Mouse (Mus musculus): ENCODE results near the gene C130074G19Rik. TPM values are rescaled to one million over a fixed set of nuclear protein-coding genes. Genes with fewer than 3 reads are reported as not detected.
A peak's percentile ranks its signal among the peaks of the same experiment; 100 is the strongest.

The C130074G19Rik gene
- polyA plus RNA-seq, 1 experiment from 2014 or later = 0.67 TPM

DNA sequence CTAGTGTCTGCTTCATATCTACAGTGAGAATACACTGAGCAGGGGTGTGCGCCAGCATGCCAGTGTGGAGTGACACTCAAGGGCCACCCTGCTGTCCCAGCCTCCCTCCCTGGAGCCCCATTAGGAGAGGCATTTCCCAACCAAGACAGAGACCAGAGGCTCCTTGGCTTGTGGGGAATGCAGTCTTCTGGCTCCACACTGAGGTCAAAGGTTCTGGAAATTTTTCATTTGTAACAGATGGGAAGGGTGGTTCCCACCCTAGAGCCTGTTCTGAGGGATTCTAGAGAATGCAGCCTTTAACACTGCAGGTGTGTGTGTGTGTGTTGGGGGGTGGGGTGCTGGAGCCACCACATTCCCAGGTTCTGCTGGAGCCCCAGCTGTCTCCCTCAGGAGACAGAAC, 11.5 kb downstream of the C130074G19Rik start:
- WGBS = 65% methylated on average over 1 of the region's 1 CpGs
- Histone ChIP-seq H3K9ac (replicated peaks; ENCODE audit: low read length) (no peak overlapping the region), H3K4me2 (ENCODE audit: low read depth, low read length) (no peak overlapping the region), H3K9me3 (replicated peaks; ENCODE audit: control insufficient read depth, low read length) (no peaks in the 10 kb centered on the region), H3K36me3 (replicated peaks; ENCODE audit: control insufficient read depth, insufficient read depth, low read depth, low read length) (no peaks in the 10 kb centered on the region), H3K27ac (replicated peaks; ENCODE audit: low read depth, low read length) (no peak overlapping the region), H3K4me3 (ENCODE audit: low read depth, low read length) (no peak overlapping the region), H3K27me3 (ENCODE audit: control insufficient read depth, insufficient read depth, low read length) (no peaks in the 10 kb centered on the region), H3K4me1 (ENCODE audit: control insufficient read depth, insufficient read depth, low read length) (peaks cover 2% of the 10 kb centered on the region; the same call in 1 of the 2 replicates)
- ATAC-seq (replicated peaks; ENCODE audit: insufficient number of reproducible peaks, low FRiP score, low TSS enrichment, low read depth) (0 out of 2 replicates have a peak, but pooled peaks have one; percentile 27), DNase-seq (ENCODE audit: low spot score) (peak; percentile 61)

GRCm38 (mm10) chr1:184870646-184871385, 12.2 kb downstream of the C130074G19Rik start:
- DNase-seq (ENCODE audit: low spot score) (no peak), ATAC-seq (replicated peaks; ENCODE audit: insufficient number of reproducible peaks, low FRiP score, low TSS enrichment, low read depth) (no peak)
- Histone ChIP-seq H3K4me3 (ENCODE audit: low read depth, low read length) (no peak overlapping the region), H3K36me3 (replicated peaks; ENCODE audit: control insufficient read depth, insufficient read depth, low read depth, low read length) (no peaks in the 10 kb centered on the region), H3K4me1 (ENCODE audit: control insufficient read depth, insufficient read depth, low read length) (peaks cover 2% of the 10 kb centered on the region; the same call in 1 of the 2 replicates), H3K9me3 (replicated peaks; ENCODE audit: control insufficient read depth, low read length) (no peaks in the 10 kb centered on the region), H3K27me3 (ENCODE audit: control insufficient read depth, insufficient read depth, low read length) (no peaks in the 10 kb centered on the region), H3K9ac (replicated peaks; ENCODE audit: low read length) (no peak overlapping the region), H3K4me2 (ENCODE audit: low read depth, low read length) (no peak overlapping the region), H3K27ac (replicated peaks; ENCODE audit: low read depth, low read length) (no peak overlapping the region)
- 77% methylated on average over 11 of the region's 11 CpGs for WGBS

DNA sequence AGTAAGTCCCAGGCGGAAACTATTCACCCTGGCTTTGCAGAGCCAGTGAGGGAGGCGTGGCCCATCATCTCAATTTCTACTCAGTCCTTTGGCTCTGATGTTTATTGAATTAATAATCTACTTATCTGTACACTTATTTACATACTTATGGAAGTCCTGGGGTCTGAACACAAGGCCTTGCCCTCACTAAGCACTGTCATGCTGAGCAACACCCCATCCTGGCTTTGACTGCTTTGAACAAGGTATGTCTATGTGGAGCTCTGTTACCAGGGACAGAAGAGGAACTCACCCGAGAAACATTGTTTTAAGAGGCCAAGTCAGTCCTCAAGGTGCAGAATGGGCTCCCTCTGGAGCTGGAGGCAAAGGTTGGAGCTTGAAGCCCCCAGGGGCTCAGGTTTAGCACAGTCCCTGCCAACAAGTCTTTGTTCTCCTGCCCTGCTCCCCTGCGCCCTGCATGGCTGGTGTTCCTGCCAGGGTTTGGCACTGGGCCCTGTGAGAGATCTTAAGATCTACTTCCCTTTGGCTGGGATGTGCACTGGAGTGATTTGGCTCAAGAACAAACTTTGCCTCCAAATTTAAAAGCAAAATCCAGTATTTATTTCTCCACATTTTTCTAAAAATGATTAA, 13.0 kb downstream of the C130074G19Rik start:
- H3K4me1 ChIP-seq (ENCODE audit: control insufficient read depth, insufficient read depth, low read length) = peaks cover 2% of the 10 kb centered on the region; the same call in 1 of the 2 replicates
- WGBS = 70% methylated on average over 4 of the region's 4 CpGs

GRCm38 (mm10) chr1:184867640-184868120, 15.3 kb downstream of the C130074G19Rik start:
- DNase-seq (ENCODE audit: low spot score) = no peak
- Histone ChIP-seq H3K4me1 (ENCODE audit: control insufficient read depth, insufficient read depth, low read length) (peaks cover 2% of the 10 kb centered on the region; the same call in 1 of the 2 replicates), H3K9me3 (replicated peaks; ENCODE audit: control insufficient read depth, low read length) (no peaks in the 10 kb centered on the region), H3K9ac (replicated peaks; ENCODE audit: low read length) (no peak overlapping the region), H3K27me3 (ENCODE audit: control insufficient read depth, insufficient read depth, low read length) (no peaks in the 10 kb centered on the region), H3K4me3 (ENCODE audit: low read depth, low read length) (no peak overlapping the region), H3K36me3 (replicated peaks; ENCODE audit: control insufficient read depth, insufficient read depth, low read depth, low read length) (no peaks in the 10 kb centered on the region), H3K4me2 (ENCODE audit: low read depth, low read length) (no peak overlapping the region), H3K27ac (replicated peaks; ENCODE audit: low read depth, low read length) (no peak overlapping the region)
- 80% methylated on average over 3 of the region's 3 CpGs for WGBS
- no peak for ATAC-seq (replicated peaks; ENCODE audit: insufficient number of reproducible peaks, low FRiP score, low TSS enrichment, low read depth)

More for the DNA sequence above, 13.0 kb downstream of the C130074G19Rik start:
- Histone ChIP-seq H3K27me3 (ENCODE audit: control insufficient read depth, insufficient read depth, low read length) (no peaks in the 10 kb centered on the region), H3K9ac (replicated peaks; ENCODE audit: low read length) (no peak overlapping the region), H3K9me3 (replicated peaks; ENCODE audit: control insufficient read depth, low read length) (no peaks in the 10 kb centered on the region), H3K36me3 (replicated peaks; ENCODE audit: control insufficient read depth, insufficient read depth, low read depth, low read length) (no peaks in the 10 kb centered on the region), H3K4me3 (ENCODE audit: low read depth, low read length) (no peak overlapping the region), H3K4me2 (ENCODE audit: low read depth, low read length) (no peak overlapping the region), H3K27ac (replicated peaks; ENCODE audit: low read depth, low read length) (no peak overlapping the region)
- DNase-seq (ENCODE audit: low spot score) = no peak
- ATAC-seq (replicated peaks; ENCODE audit: insufficient number of reproducible peaks, low FRiP score, low TSS enrichment, low read depth) = no peak

DNA sequence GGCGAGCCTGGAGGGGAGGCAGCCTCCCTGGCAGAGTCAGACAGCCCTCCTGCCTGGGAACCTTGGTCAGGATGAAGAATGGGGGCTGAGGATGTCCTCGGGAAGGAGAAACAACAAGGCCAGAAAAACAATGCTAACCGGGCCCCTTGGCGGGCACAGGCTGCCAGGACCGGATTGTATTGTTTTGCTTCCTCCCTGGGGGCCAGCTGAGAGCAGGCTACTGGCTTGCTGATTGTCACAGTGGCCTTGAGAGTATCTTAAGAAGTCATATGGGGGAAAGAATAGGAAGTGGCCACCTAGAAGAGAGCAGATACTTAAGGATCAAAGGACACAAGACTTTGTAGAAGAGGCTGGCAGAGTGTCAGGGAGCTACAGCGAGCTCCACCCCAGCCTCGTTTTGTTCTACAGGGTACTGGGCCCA, 18.6 kb downstream of the C130074G19Rik start:
- no peak overlapping the region for H3K9ac ChIP-seq (replicated peaks; ENCODE audit: low read length)
- 24% methylated on average over 7 of the region's 7 CpGs for WGBS
- no peak overlapping the region for H3K4me3 ChIP-seq (ENCODE audit: low read depth, low read length)
- no peaks in the 10 kb centered on the region for H3K36me3 ChIP-seq (replicated peaks; ENCODE audit: control insufficient read depth, insufficient read depth, low read depth, low read length)
- no peaks in the 10 kb centered on the region for H3K4me1 ChIP-seq (ENCODE audit: control insufficient read depth, insufficient read depth, low read length)
- no peaks in the 10 kb centered on the region for H3K9me3 ChIP-seq (replicated peaks; ENCODE audit: control insufficient read depth, low read length)
- H3K4me2 ChIP-seq (ENCODE audit: low read depth, low read length) = no peak overlapping the region
- no peak for ATAC-seq (replicated peaks; ENCODE audit: insufficient number of reproducible peaks, low FRiP score, low TSS enrichment, low read depth)
- no peak overlapping the region for H3K27ac ChIP-seq (replicated peaks; ENCODE audit: low read depth, low read length)
- no peaks in the 10 kb centered on the region for H3K27me3 ChIP-seq (ENCODE audit: control insufficient read depth, insufficient read depth, low read length)
- DNase-seq (ENCODE audit: low spot score) = peak; percentile 12

DNA sequence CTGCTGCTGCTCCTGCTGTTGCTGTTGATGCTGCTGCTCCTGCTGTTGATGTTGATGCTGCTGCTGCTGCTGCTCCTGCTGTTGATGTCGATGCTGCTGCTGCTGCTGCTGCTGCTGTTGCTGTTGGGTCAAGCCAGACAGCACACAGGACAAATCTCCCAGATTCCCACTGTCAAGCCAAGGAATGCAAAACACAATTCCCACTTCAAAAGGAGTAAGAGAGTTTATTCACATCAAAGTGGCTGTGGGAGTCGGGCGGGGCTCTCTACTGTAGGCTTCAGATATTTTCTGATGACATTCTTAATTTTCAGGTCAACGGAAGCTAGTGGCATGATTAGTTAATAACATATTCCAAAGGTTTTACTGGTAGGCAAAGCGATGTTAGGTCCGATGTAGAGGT, 20.4 kb downstream of the C130074G19Rik start:
- no peaks in the 10 kb centered on the region for H3K27me3 ChIP-seq (ENCODE audit: control insufficient read depth, insufficient read depth, low read length)
- H3K36me3 ChIP-seq (replicated peaks; ENCODE audit: control insufficient read depth, insufficient read depth, low read depth, low read length) = no peaks in the 10 kb centered on the region
- no peak for DNase-seq (ENCODE audit: low spot score)
- 88% methylated on average over 6 of the region's 6 CpGs for WGBS
- ATAC-seq (replicated peaks; ENCODE audit: insufficient number of reproducible peaks, low FRiP score, low TSS enrichment, low read depth) = no peak
- H3K27ac ChIP-seq (replicated peaks; ENCODE audit: low read depth, low read length) = no peak overlapping the region
- H3K4me2 ChIP-seq (ENCODE audit: low read depth, low read length) = no peak overlapping the region
- no peak overlapping the region for H3K9ac ChIP-seq (replicated peaks; ENCODE audit: low read length)
- no peak overlapping the region for H3K4me3 ChIP-seq (ENCODE audit: low read depth, low read length)
- H3K9me3 ChIP-seq (replicated peaks; ENCODE audit: control insufficient read depth, low read length) = no peaks in the 10 kb centered on the region
- no peaks in the 10 kb centered on the region for H3K4me1 ChIP-seq (ENCODE audit: control insufficient read depth, insufficient read depth, low read length)

DNA sequence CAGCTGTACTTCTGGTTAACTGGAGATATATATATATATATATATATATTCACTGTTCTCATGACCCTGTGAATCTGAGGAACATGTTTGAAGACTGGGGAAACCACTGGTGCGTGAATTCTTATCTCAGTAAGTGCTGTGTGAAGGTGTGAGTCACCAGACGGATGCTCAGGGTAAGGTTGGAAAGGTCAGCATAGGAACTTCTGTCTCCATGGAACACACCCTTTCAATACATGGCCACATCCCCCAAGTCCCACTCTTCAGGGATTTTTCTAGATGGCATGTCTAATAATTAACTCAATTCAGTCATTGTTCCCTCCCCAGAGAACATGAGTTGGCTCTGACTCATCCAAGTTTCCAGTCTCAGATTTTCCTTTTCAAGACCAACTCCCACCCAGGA, 21.5 kb downstream of the C130074G19Rik start:
- Histone ChIP-seq H3K9ac (replicated peaks; ENCODE audit: low read length) (no peak overlapping the region), H3K4me1 (ENCODE audit: control insufficient read depth, insufficient read depth, low read length) (no peaks in the 10 kb centered on the region), H3K4me2 (ENCODE audit: low read depth, low read length) (no peak overlapping the region), H3K27me3 (ENCODE audit: control insufficient read depth, insufficient read depth, low read length) (no peaks in the 10 kb centered on the region), H3K27ac (replicated peaks; ENCODE audit: low read depth, low read length) (no peak overlapping the region), H3K9me3 (replicated peaks; ENCODE audit: control insufficient read depth, low read length) (no peaks in the 10 kb centered on the region), H3K36me3 (replicated peaks; ENCODE audit: control insufficient read depth, insufficient read depth, low read depth, low read length) (no peaks in the 10 kb centered on the region), H3K4me3 (ENCODE audit: low read depth, low read length) (no peak overlapping the region)
- WGBS = 78% methylated on average over 2 of the region's 2 CpGs
- DNase-seq (ENCODE audit: low spot score) (no peak), ATAC-seq (replicated peaks; ENCODE audit: insufficient number of reproducible peaks, low FRiP score, low TSS enrichment, low read depth) (no peak)

DNA sequence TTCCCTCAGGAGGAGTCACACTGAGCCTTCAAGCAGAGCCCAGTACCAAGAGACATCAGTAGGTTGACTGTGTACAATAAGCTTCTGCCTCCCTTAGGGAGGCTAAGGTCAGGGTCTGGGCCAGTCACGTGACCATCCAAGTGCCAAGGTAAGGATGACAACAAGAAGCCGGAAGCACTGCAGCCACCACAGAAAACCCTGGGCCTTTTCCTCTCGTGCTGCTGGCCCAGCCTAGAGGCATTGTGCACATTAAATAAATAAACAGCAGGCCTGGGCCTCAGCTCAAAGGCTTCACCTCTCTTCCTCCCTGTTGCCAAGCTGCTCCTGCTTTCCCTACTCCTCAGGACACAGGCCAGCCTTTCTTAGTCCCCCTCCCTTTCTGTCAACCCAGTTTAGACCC, 22.7 kb downstream of the C130074G19Rik start:
- H3K36me3 ChIP-seq (replicated peaks; ENCODE audit: control insufficient read depth, insufficient read depth, low read depth, low read length) = no peaks in the 10 kb centered on the region
- H3K4me3 ChIP-seq (ENCODE audit: low read depth, low read length) = no peak overlapping the region
- DNase-seq (ENCODE audit: low spot score) = no peak
- H3K9me3 ChIP-seq (replicated peaks; ENCODE audit: control insufficient read depth, low read length) = no peaks in the 10 kb centered on the region
- H3K27me3 ChIP-seq (ENCODE audit: control insufficient read depth, insufficient read depth, low read length) = no peaks in the 10 kb centered on the region
- H3K9ac ChIP-seq (replicated peaks; ENCODE audit: low read length) = no peak overlapping the region
- no peak overlapping the region for H3K4me2 ChIP-seq (ENCODE audit: low read depth, low read length)
- H3K27ac ChIP-seq (replicated peaks; ENCODE audit: low read depth, low read length) = no peak overlapping the region
- no peak for ATAC-seq (replicated peaks; ENCODE audit: insufficient number of reproducible peaks, low FRiP score, low TSS enrichment, low read depth)
- H3K4me1 ChIP-seq (ENCODE audit: control insufficient read depth, insufficient read depth, low read length) = no peaks in the 10 kb centered on the region
- 57% methylated on average over 3 of the region's 3 CpGs for WGBS

Measured in embryonic facial prominence, embryonic 11.5 days (tissue).